Mouse (Mus musculus) B cell, adult 67 days (primary cell): ENCODE measurements around the gene Gm36028. TPM values are rescaled to one million over a fixed set of nuclear protein-coding genes. Genes with fewer than 3 reads are reported as not detected.

ENCODE experiments used
- total RNA-seq, 2 experiments: library from RNA; stranded (reverse); gene quantifications; 4 replicates each; pipeline ENCODE4 v1.2.4; 2023

The Gm36028 gene
- total RNA-seq = not detected

GRCm38 (mm10) chr16:37861029-37861428, at the start of gene Gm36028:
Gm36028 (minus strand) TSS chr16:37861146.

GRCm38 (mm10) chr16:37867791-37868505, 7.0 kb upstream of the Gm36028 start, which contains the start of gene Lrrc58:
Lrrc58 (plus strand) TSS chr16:37868389.

Other genes with a start within 250 kb of the Gm36028 start
- 10 to 100 TPM; 44.0 to 45.2 TPM for gene Ndufb4, start 206.7 kb downstream of the Gm36028 start, total RNA-seq
- gene Fstl1, start 84.3 kb downstream of the Gm36028 start, total RNA-seq = 1 to 10 TPM in 1 of 2 experiments, under 1 TPM in 1; 0.83 to 1.4 TPM
- 10 to 100 TPM; 31.9 to 32.3 TPM for gene Lrrc58, start 7.2 kb upstream of the Gm36028 start, total RNA-seq
- gene Gpr156, start 55.4 kb upstream of the Gm36028 start, total RNA-seq = 1 to 10 TPM; 3.7 to 5.8 TPM
- gene Gsk3b, start 227.9 kb upstream of the Gm36028 start, total RNA-seq = 10 to 100 TPM; 74.0 to 80.4 TPM